Mouse (Mus musculus) left cerebral cortex, postnatal 25 days (tissue): Measurements from ENCODE around the gene Tnfrsf21. TPM values are rescaled to one million over a fixed set of nuclear protein-coding genes. Genes with fewer than 3 reads are reported as not detected.

Experiments
- DNase-seq, 2 experiments: peaks; one replicate each; pipeline ENCODE4 v3.0.0; 2022; ENCODE audit warnings: low spot score in 2 of 2, mixed read lengths in 1 of 2
- intact Hi-C: fragments of 180-260 bp; cut with DNase I; formaldehyde crosslinking; loops from one replicate; pipeline ENCODE4 v1.15.1; 2025
- total RNA-seq, 2 experiments: library from RNA; stranded (reverse); gene quantifications; 2 replicates each; pipeline ENCODE4 v1.2.3; 2021

The Tnfrsf21 gene
- total RNA-seq = 10 to 100 TPM; 71.8 to 82.8 TPM

DNA sequence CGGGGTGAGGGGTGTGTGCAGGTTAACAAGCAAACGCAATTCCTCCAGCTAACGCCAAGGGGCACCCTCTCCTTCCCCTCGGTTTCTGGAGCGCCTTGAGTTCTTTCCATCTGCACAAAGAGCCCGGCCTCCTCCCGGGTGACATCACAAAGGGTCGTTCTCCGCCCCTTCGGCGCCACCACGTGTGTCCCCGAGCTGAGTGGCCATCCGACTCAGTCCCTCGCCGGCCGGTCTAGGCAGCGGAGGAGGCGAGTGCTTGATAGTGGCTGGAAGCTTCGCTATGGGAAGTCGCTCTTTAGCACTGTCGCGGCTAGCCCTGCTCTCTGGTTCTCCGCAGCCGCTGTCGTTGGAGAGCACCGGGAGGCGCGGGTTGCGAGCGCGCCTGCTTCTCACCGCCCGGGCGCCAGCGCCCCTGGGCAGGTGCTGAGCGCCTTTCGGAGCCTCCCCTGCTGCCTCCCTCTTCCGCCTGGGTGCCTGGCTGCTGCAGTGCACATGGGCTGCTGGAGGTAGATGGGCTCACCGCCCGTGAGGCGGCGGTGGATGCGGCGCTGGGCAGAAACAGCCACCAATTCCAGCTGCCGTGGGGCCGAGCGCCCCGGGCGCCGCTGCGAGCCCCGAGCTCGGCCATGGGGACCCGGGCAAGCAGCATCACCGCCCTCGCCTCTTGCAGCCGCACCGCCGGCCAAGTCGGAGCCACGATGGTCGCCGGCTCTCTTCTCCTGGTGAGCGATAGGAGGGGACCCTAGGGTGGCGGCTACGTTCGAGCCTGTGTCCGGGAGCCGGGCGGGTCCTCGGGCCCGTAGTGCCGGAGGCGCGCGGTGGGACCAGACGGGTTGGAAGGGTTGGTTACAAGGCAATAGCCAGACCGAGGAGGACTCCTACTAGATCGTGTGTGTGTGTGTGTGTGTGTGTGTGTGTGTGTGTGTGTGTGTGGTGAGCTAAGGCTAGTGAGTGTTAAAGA, at the start of gene Tnfrsf21:
Tnfrsf21 (plus strand) TSS at position 185 of the 961 bp plus-strand sequence.
- intact Hi-C loops = loop anchor here (1.0 to 5.0 kb wide), 6 partner anchors 16 to 444 kb away; no protein-coding TSS in a partner anchor
- peak; percentile 95 to 98 for DNase-seq

- intact Hi-C loops = no loop called here
- DNase-seq = peak in 1 of 2 experiments; percentile 31
Measured at GRCm38 (mm10) chr17:42968174-42968573, 48.2 kb upstream of the Tnfrsf21 start.

GRCm38 (mm10) chr17:42975312-42975996, 40.9 kb upstream of the Tnfrsf21 start:
- intact Hi-C loops = no loop called here
- no peak for DNase-seq

DNA sequence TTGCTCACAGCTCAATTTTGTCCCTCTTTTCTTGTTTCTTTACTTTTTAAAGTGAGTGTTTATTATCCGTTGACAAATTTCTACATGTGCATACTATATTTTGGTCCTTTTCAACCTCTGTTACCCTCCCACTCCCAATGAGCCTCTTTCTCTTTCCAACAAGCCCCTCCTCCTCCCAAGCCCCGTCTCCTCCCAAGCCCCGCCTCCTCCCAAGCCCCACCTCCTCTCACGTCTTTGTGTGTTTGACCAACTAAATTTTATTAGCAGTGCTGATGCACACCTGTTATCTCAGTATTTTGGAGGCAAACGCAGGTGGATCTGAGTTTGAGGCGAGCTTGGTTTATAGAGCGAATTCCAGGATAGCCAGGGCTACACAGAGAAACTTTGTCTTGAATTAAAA, 38.6 kb upstream of the Tnfrsf21 start:
- no peak for DNase-seq
- intact Hi-C loops = no loop called here

DNA sequence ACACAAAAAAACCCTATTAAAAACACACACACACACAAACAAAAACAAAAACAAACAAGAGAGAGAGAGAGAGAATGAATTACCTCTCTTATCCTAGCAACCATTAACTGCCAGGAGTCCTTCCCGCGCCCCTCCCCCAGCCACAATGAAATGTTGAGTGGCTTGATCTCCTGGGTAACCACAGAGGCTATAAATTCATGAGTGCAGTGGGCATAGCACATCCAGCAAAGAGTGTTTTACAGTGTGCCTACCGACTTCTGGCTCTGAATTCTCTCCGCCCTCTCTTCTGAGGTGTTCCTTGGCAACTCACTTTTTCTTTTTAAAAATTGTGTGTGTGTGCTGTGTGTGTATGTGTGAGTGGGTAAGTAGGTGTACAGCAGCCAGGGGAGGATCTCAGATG, 38.0 kb upstream of the Tnfrsf21 start:
- peak in 1 of 2 experiments; percentile 62 for DNase-seq

GRCm38 (mm10) chr17:42981806-42982205, 34.5 kb upstream of the Tnfrsf21 start:
- intact Hi-C loops = no loop called here
- DNase-seq = no peak

More for the DNA sequence above, 38.0 kb upstream of the Tnfrsf21 start:
- intact Hi-C loops = no loop called here

DNA sequence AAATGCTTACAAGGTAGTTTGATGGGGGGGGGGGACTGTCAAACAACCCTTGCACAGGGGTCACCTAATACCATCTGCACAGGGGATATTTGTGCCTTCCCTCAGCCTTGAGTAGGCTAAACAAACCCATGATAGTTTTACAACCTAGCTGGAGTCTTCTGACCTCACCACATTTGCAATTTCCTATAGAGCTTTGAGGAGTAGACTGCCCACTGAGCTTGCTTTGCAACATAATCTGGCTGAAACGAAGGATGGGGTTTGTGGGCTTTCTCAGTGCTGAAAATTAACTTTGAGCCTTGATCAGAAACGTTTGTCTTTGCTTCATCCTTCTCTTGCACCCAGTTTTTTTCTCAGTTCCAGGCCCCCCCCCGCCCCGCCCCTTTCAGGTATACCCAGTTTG, 33.8 kb upstream of the Tnfrsf21 start:
- intact Hi-C loops = no loop called here
- no peak for DNase-seq

- intact Hi-C loops = no loop called here
- no peak for DNase-seq
Measured at GRCm38 (mm10) chr17:42985837-42986589, 30.3 kb upstream of the Tnfrsf21 start.

- DNase-seq = no peak
- intact Hi-C loops = no loop called here
Measured at GRCm38 (mm10) chr17:42987692-42988091, 28.7 kb upstream of the Tnfrsf21 start.

DNA sequence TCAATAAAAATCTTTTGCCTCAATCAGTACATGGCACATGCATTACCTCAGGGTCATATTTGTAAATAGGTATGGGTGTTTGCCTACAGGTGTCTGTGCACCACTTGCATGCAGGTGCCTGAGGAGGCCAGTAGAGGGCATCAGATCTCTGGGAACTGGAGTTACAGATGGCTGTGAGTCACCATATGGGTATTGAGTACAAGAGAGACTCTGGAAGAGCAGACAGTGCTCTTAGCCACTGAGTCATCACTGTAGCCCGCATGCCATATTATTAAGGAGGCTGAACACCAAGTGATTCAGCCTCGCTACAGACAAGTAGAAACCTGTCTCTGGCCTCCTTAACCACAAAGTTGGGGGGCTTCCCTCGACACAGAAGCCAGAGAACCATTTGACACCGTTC, 26.4 kb upstream of the Tnfrsf21 start:
- intact Hi-C loops = no loop called here
- peak in 1 of 2 experiments; percentile 26 for DNase-seq

DNA sequence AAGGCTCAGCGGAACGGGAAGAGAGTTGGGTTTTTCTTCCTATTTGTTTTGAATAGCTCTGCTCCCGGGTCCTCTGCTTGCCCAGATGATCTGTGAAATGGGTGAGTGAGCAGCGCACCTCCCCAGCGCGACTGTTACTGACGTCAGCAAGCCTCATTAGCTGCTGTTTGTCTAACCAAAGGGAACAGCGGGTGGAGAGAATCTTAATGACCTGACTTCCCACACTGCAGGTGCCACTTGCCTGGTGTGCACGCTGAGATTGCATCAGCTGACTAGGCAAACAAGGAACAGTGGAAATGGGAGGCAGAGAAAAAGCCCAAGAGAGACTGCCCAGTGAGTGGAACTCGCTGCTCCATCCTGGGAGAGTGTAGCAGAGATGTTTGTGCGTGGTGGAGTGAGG, 25.2 kb upstream of the Tnfrsf21 start:
- intact Hi-C loops = no loop called here
- peak in 1 of 2 experiments; percentile 4 for DNase-seq

- no peak for DNase-seq
- intact Hi-C loops = no loop called here
Measured at GRCm38 (mm10) chr17:42999446-42999977, 16.8 kb upstream of the Tnfrsf21 start.

DNA sequence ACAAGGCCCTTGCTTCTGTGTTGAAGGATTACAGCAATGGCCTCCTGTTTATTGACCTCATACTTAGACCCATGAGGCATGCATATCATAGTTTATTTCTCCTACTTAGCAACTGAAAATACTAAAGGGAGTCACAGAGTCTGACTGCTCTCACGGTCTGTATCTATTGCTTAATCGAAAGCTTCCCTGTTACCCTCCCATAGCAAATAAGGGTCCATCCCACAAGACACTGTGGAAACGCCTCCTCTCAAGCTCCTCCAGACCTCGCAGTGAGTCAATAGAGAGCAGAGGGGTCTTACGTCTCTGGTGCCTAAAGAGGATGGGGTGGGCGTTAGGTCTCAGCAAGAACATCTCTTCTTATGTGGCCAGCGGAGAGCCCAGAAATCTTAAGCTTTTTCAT, 15.8 kb upstream of the Tnfrsf21 start:
- intact Hi-C loops = no loop called here
- DNase-seq = no peak

GRCm38 (mm10) chr17:43012718-43013117, 3.6 kb upstream of the Tnfrsf21 start:
- intact Hi-C loops = loop anchor here (1.0 kb wide), 1 partner anchor 218 kb away; no protein-coding TSS in a partner anchor
- peak in 1 of 2 experiments; percentile 65 for DNase-seq

DNA sequence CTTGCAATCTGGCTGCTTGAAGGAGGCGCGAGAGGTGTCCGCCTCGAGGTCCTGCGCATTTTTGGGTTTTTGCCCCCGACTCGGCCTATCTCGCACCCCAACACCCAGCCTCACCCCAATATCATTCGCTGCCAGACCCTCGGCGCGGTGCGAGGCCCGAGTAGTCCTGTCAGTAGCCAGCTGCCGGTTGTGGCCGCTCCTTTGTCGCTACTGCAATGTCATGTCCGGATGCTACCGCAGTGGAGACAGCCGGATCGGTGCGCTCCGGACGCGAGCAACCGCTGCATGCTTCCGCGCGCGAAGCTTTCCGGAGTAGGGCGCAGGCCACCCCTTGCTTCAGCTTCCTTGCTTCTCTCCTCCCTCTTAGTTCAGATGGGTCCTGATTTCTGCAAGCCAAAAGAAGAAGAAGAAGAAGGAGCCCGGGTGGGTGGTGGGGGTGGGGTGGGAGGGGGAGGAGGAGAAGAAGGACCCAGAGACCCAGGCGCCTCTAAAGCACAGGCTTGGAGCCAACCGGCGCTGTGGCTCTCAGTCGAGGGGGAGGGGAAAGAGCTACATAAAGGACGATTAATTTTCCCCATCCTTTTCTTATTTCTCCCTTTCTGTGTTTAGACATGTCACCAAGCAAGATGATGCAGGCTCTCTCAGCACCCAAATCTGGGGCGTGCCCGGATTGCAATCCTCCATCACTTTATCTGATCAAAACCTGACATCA, 1.1 kb downstream of the Tnfrsf21 start:
- intact Hi-C loops = loop anchor here (2.0 to 5.0 kb wide), 5 partner anchors 15 to 443 kb away; no protein-coding TSS in a partner anchor
- DNase-seq = peak; percentile 58 to 59

DNA sequence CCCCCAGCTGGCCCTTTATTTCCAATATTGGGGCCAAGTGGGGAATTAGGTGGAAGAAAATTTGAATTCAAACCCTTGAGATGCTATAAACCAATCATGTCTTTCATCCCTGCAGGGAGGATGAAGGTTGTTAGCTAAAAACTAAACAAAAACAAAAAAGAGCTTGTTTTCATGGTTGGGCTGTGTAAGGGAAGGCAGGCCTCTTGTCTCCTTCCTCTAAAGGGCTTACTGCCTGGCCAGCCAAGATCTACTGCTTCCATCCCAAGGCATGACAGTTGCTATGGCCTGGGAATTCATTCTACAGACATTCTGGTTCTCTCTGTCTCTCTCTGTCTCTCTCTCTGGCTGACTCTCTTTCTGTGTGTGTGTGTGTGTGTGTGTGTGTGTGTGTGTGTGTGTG, 1.7 kb downstream of the Tnfrsf21 start:
- DNase-seq = no peak
- intact Hi-C loops = loop anchor here (5.0 kb wide), 2 partner anchors 74 to 139 kb away; no protein-coding TSS in a partner anchor

- DNase-seq = no peak
- intact Hi-C loops = loop anchor here (5.0 kb wide), 2 partner anchors 73 to 138 kb away; no protein-coding TSS in a partner anchor
Measured at GRCm38 (mm10) chr17:43019660-43020059, 3.3 kb downstream of the Tnfrsf21 start.

GRCm38 (mm10) chr17:43021017-43021416, 4.7 kb downstream of the Tnfrsf21 start:
- peak; percentile 27 to 89 for DNase-seq
- intact Hi-C loops = no loop called here

GRCm38 (mm10) chr17:43022056-43022455, 5.7 kb downstream of the Tnfrsf21 start:
- no peak for DNase-seq
- intact Hi-C loops = no loop called here
